Mouse (Mus musculus) intestine, embryonic 14.5 days (tissue): ENCODE results near the gene Nectin2. TPM values are rescaled to one million over a fixed set of nuclear protein-coding genes. Genes with fewer than 3 reads are reported as not detected.

Experiments used
- ATAC-seq: fragments of 200-750 bp; cut with Nextera tagmentation; replicated peaks from 2 replicates; pipeline ENCODE4 v1.8.0; 2017; ENCODE audit warnings: low read depth, moderate number of reproducible peaks, moderate TSS enrichment, moderate library complexity; ENCODE audit not compliant: low FRiP score, low TSS enrichment
- DNase-seq: peaks from one replicate; pipeline ENCODE4 v3.0.0-alpha.2; 2018; ENCODE audit warnings: low spot score
- H3K27ac ChIP-seq: fragments of 300-500 bp; sonication (generic); 2 replicates; pipeline ENCODE4 v1.5.1; 2014; ENCODE audit warnings: low read depth, mild to moderate bottlenecking, control low read depth
- H3K27me3 ChIP-seq: fragments of 300-500 bp; sonication (generic); replicated peaks from 2 replicates; pipeline ENCODE4 v1.6.1; 2014; ENCODE audit warnings: low read length, control low read depth; ENCODE audit not compliant: control insufficient read depth, insufficient read depth
- H3K36me3 ChIP-seq: fragments of 300-500 bp; sonication (generic); 2 replicates; pipeline ENCODE4 v1.6.1; 2014; ENCODE audit warnings: low read length, control low read depth; ENCODE audit not compliant: control insufficient read depth, insufficient read depth
- H3K4me1 ChIP-seq: fragments of 300-500 bp; sonication (generic); replicated peaks from 2 replicates; pipeline ENCODE4 v1.6.1; 2014; ENCODE audit warnings: low read length, control low read depth, mixed read lengths; ENCODE audit not compliant: control insufficient read depth, insufficient read depth
- H3K4me2 ChIP-seq: fragments of 300-500 bp; sonication (generic); 2 replicates; pipeline ENCODE4 v1.6.1; 2014; ENCODE audit warnings: low read length
- H3K4me3 ChIP-seq: fragments of 300-500 bp; sonication (generic); 2 replicates; pipeline ENCODE4 v1.5.1; 2014; ENCODE audit warnings: low read depth, low read length, control low read depth, mixed read lengths
- H3K9ac ChIP-seq: fragments of 300-500 bp; sonication (generic); 2 replicates; pipeline ENCODE4 v1.6.1; 2014; ENCODE audit warnings: mild to moderate bottlenecking, low read length
- H3K9me3 ChIP-seq: fragments of 300-500 bp; sonication (generic); 2 replicates; pipeline ENCODE4 v1.6.1; 2016; ENCODE audit warnings: low read length, control low read depth; ENCODE audit not compliant: control insufficient read depth
- WGBS: fragments of 180-500 bp; shearing (Covaris S2); extraction: QIAGEN DNeasy Blood & Tissue Kit; methylation state at CpG from one replicate; pipeline ENCODE4 v1.1.7; 2014; 5-methylcytosine and 5-hydroxymethylcytosine counted together
- polyA plus RNA-seq: library from polyadenylated mRNA; unstranded; fragments of >200 nt; fragmentation: Nextera tagmentation; extraction: Ambion mirVana; gene quantifications from 2 replicates; pipeline ENCODE4 v1.2.1, GENCODE M21; 2014

Nectin2 gene
- polyA plus RNA-seq, 1 experiment from 2014 or later: 136 TPM

DNA sequence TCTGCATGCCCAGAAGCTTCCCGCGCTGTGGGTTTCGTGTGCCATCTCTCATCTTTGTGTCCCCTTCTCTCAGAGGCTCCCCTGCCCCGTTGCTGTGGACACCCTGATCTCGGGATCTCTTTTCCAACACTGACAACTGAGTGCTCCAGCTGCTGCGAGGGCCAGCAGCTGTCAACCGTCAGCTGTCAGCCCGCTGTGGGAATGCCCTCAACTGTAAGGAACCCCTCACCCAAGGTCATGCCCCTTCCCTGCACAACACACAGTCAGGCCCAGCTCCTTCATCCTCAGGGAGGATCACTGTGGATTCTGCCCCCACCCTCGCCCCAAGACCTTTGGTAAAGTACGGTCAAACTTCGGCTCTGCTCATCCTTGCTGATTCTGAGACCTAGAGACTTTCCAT lies 12.0 kb upstream of the Nectin2 start:
- no peaks in the 10 kb centered on the region for H3K4me1 ChIP-seq
- peaks cover 47% of the 10 kb centered on the region for H3K36me3 ChIP-seq
- no peak overlapping the region for H3K4me3 ChIP-seq
- H3K9ac ChIP-seq: no peak overlapping the region
- 60% methylated on average over 11 of the region's 11 CpGs for WGBS
- H3K27ac ChIP-seq: no peak overlapping the region
- no peak for DNase-seq
- no peaks in the 10 kb centered on the region for H3K9me3 ChIP-seq
- H3K4me2 ChIP-seq: no peak overlapping the region
- ATAC-seq: no peak
- no peaks in the 10 kb centered on the region for H3K27me3 ChIP-seq

DNA sequence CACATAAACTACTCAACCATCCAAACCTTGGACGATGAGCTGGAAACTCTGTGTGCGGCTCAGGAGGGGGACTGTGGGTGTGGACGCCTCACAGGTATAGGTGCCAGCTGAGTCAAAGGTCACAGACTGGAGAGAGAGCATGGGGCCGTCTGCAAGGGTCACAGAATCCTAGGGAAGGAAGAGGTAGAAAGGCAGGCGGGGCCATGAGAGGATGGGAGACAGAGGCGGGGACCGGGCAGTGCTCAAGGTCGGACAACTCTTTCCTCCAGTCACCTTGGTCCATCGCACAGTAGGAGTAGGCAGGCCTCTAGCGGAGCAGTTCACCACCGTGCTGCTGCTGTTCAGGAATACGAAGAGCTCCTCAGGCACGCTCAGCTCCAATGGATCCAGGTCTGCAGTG lies 9.7 kb upstream of the Nectin2 start:
- Histone ChIP-seq H3K4me3 (no peak overlapping the region), H3K4me2 (no peak overlapping the region), H3K4me1 (no peaks in the 10 kb centered on the region), H3K27me3 (no peaks in the 10 kb centered on the region), H3K36me3 (peaks cover 37% of the 10 kb centered on the region), H3K27ac (no peak overlapping the region), H3K9ac (no peak overlapping the region), H3K9me3 (no peaks in the 10 kb centered on the region)
- no peak for DNase-seq
- ATAC-seq: no peak
- WGBS: 89% methylated on average over 13 of the region's 13 CpGs

DNA sequence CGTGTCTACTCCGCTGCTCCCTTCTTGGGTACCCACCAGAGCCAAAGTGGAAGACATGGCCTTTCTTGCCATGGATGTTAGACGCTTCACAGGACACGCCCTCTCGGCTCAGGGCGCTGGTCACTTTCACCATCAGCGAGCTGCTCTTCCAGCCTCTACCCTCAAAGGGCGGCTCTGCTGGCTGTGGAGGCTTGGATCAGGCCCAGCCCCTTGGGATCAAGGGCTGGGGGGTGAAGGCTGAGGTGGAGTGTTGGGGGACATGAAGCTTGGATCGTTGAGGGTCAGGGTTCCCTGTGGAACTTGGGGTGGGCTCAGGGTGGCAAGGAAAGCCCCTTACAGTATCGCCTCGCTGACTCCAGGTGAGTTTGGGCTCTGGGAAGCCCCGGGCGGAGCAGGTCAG lies 8.3 kb upstream of the Nectin2 start:
- Histone ChIP-seq H3K27me3 (no peaks in the 10 kb centered on the region), H3K36me3 (peaks cover 23% of the 10 kb centered on the region), H3K4me3 (no peak overlapping the region), H3K9me3 (no peaks in the 10 kb centered on the region), H3K4me2 (no peak overlapping the region), H3K9ac (no peak overlapping the region), H3K27ac (no peak overlapping the region), H3K4me1 (0 out of 2 replicates have a peak, but pooled peaks cover 3% of the 10 kb centered on the region)
- no peak for DNase-seq
- WGBS: 93% methylated on average over 13 of the region's 13 CpGs
- no peak for ATAC-seq

DNA sequence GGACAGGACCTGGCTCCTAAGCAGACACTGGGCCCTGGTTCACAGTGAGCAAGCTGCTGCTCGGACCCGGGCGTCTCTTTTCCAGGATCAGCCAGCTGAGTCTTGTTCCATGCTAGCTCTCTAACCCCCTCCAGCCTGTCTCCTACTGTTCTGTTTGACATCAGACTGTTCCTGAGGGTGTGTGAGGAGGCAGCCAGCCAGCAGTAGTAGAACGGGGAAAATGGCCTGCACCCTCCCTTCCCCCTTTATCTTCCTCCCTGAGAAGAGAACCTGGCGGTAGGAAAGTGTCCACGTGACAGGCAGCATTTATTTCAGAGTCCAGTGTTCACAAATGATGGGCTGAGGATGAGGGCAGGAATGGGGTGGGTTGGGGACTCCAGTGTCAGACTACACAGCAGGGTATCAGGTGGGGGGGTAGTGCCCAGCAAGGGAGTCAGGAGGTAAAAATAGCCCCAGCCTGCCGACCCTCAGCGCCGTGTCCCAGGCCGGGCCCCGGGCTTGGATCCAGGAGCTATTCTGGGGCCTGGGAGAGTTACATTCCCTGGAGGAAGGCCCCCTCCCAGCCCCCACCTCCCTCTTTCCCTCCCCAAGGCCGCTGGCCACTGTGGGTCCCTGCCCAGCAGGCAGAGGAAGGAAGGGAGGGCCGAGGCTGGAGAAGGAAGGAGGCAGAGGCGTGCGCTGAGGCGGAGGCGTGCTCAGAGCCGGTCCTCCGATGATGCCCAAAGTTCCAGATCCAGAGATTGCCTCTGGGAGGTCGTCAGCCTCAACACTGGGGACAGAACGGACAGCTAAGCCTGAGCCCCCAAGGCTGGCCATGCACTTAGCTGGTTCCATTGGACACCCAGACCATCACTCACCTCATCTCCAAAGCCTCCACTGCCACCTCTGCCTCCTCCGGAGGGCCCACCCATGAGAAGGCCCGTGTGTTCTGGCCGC lies 5.8 kb upstream of the Nectin2 start:
- Histone ChIP-seq H3K4me3 (no peak overlapping the region), H3K27me3 (no peaks in the 10 kb centered on the region), H3K9ac (no peak overlapping the region), H3K9me3 (0 out of 2 replicates have a peak, but pooled peaks cover 3% of the 10 kb centered on the region), H3K4me1 (0 out of 2 replicates have a peak, but pooled peaks cover 3% of the 10 kb centered on the region), H3K27ac (peak overlapping the region; percentile 71), H3K4me2 (peak overlapping the region; percentile 13; the same call in 1 of the 2 replicates), H3K36me3 (peaks cover 14% of the 10 kb centered on the region; the same call in 1 of the 2 replicates)
- DNase-seq: no peak
- 72% methylated on average over 23 of the region's 24 CpGs for WGBS
- ATAC-seq: peak; percentile 34

DNA sequence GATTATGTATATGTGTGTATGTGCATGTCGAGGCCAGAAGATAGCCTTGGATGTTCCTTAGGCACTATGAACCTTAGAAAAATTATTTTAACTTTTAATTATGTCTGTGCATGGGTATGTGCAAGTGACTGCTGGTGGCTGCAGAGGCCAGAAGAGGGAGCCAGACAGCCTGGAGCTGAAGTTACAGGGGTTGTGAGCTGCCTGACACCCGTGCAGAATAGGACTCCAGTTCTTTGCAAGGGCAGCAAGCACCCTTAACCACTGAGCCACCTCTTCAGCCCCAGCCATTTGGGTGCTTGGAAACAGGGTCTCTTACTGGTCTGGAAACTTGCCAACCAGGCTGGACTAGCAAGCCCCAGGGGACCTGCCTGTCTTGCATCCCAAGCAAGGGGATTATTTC lies 4.7 kb upstream of the Nectin2 start:
- no peak for ATAC-seq
- Histone ChIP-seq H3K4me1 (peaks cover 12% of the 10 kb centered on the region; the same call in 1 of the 2 replicates), H3K4me3 (no peak overlapping the region), H3K9ac (no peak overlapping the region), H3K27ac (peak overlapping the region; percentile 71; the same call in 1 of the 2 replicates), H3K27me3 (no peaks in the 10 kb centered on the region), H3K36me3 (peaks cover 13% of the 10 kb centered on the region; the same call in 1 of the 2 replicates), H3K4me2 (no peak overlapping the region), H3K9me3 (0 out of 2 replicates have a peak, but pooled peaks cover 3% of the 10 kb centered on the region)
- DNase-seq: no peak
- WGBS: 82% methylated on average over 2 of the region's 2 CpGs

DNA sequence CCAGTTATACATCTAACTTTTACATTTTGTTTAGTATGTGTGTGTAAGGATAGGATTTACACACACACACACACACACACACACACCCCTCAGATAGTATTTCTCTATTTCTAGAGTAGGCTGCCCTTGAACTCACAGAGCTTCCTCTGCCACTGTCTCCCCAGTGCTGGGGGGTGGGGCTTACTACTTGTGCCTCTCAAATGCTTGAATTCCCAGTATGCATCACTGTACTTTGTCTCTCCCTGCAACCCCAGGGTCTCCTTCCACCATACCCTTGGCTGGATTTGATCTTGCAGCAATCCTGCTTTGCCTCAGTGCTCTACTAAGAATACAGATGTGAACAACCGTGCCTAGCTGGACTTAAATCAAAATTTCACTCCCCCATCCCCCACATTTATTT lies 3.8 kb upstream of the Nectin2 start:
- WGBS: 71% methylated on average over 1 of the region's 1 CpGs
- H3K4me2 ChIP-seq: no peak overlapping the region
- 0 out of 2 replicates have a peak, but pooled peaks cover 11% of the 10 kb centered on the region for H3K36me3 ChIP-seq
- H3K9ac ChIP-seq: no peak overlapping the region
- DNase-seq: no peak
- H3K4me3 ChIP-seq: no peak overlapping the region
- H3K27ac ChIP-seq: no peak overlapping the region
- H3K27me3 ChIP-seq: no peaks in the 10 kb centered on the region
- no peak for ATAC-seq
- H3K9me3 ChIP-seq: 0 out of 2 replicates have a peak, but pooled peaks cover 3% of the 10 kb centered on the region
- H3K4me1 ChIP-seq: peaks cover 12% of the 10 kb centered on the region; the same call in 1 of the 2 replicates

DNA sequence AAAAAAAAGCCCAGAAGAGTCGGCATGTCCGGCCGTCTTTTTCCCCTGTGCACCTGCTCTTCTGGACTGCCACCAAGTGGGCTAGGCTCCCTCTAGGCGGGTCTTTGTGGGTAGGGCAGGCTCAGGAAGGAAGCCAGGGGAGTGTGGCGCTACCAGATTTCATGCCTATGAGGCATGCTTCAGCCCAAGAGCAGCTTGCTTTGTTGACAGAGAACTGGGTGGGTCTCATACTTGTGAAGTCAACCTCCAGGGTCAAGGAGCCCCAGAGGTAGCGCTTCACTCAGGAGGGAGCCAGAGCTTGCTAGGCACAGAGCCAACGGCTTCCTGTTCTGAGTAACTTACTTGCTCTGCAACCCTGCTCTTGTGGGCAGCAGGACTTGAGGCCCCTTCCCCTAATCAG lies 3.3 kb upstream of the Nectin2 start:
- 0 out of 2 replicates have a peak, but pooled peaks cover 3% of the 10 kb centered on the region for H3K9me3 ChIP-seq
- no peak overlapping the region for H3K4me2 ChIP-seq
- no peak overlapping the region for H3K27ac ChIP-seq
- no peaks in the 10 kb centered on the region for H3K27me3 ChIP-seq
- 76% methylated on average over 7 of the region's 7 CpGs for WGBS
- DNase-seq (no peak), ATAC-seq (no peak)
- no peak overlapping the region for H3K9ac ChIP-seq
- no peak overlapping the region for H3K4me3 ChIP-seq
- H3K4me1 ChIP-seq: peaks cover 12% of the 10 kb centered on the region; the same call in 1 of the 2 replicates
- H3K36me3 ChIP-seq: 0 out of 2 replicates have a peak, but pooled peaks cover 7% of the 10 kb centered on the region

DNA sequence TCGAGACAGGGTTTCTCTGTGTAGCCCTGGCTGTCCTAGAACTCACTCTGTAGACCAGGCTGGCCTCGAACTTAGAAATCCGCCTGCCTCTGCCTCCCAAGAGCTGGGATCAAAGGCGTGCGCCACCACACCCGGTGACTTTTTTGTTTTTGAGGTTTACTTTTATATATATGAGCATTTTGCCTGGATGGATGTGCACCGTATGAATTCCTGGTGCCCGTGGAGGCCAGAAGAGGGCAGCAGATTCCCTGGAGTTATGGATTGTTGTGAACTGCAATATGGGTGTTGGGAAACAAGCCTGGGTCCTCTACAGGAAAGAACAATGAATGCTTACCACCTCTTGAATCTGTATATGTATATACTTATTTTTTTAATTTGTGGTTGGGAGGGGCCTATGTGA lies 2.4 kb upstream of the Nectin2 start:
- H3K9ac ChIP-seq: no peak overlapping the region
- no peak overlapping the region for H3K4me2 ChIP-seq
- 71% methylated on average over 8 of the region's 8 CpGs for WGBS
- ATAC-seq: no peak
- DNase-seq: no peak
- 0 out of 2 replicates have a peak, but pooled peaks cover 3% of the 10 kb centered on the region for H3K9me3 ChIP-seq
- peaks cover 14% of the 10 kb centered on the region for H3K4me1 ChIP-seq
- H3K36me3 ChIP-seq: no peaks in the 10 kb centered on the region
- H3K27ac ChIP-seq: no peak overlapping the region
- no peaks in the 10 kb centered on the region for H3K27me3 ChIP-seq
- H3K4me3 ChIP-seq: no peak overlapping the region
